Mouse (Mus musculus): ENCODE measurements around the gene Galc.
"Not testable (repeated sequence)": the region's sequence is repeated elsewhere in the genome, so short reads cannot be mapped to it uniquely, and the experiment has no call there.

Galc gene

GRCm38 (mm10) chr12:98255373-98255995, 3.8 kb downstream of the Galc start:
- DNase-seq (ENCODE audit: low spot score), result no peak

- DNase-seq (ENCODE audit: low spot score), result no peak
These were observed 6.8 kb downstream of the Galc start for GRCm38 (mm10) chr12:98252417-98252816.

GRCm38 (mm10) chr12:98250327-98250726, 8.9 kb downstream of the Galc start:
- no peak for DNase-seq (ENCODE audit: low spot score)

GRCm38 (mm10) chr12:98249671-98250070, 9.6 kb downstream of the Galc start:
- no peak for DNase-seq (ENCODE audit: low spot score)

- DNase-seq (ENCODE audit: low spot score), result no peak
These were observed 12.4 kb downstream of the Galc start for GRCm38 (mm10) chr12:98246835-98247234.

GRCm38 (mm10) chr12:98244865-98245264, 14.4 kb downstream of the Galc start:
- DNase-seq (ENCODE audit: low spot score), result no peak

GRCm38 (mm10) chr12:98244161-98244560, 15.1 kb downstream of the Galc start:
- no peak for DNase-seq (ENCODE audit: low spot score)

GRCm38 (mm10) chr12:98238478-98238877, 20.8 kb downstream of the Galc start:
- not testable (repeated sequence) for DNase-seq (ENCODE audit: low spot score)

- DNase-seq (ENCODE audit: low spot score), result no peak
These were observed 32.2 kb downstream of the Galc start for GRCm38 (mm10) chr12:98227037-98227436.

- DNase-seq (ENCODE audit: low spot score), result no peak
These were observed 36.0 kb downstream of the Galc start for GRCm38 (mm10) chr12:98223286-98223685.

GRCm38 (mm10) chr12:98216432-98216831, 42.8 kb downstream of the Galc start:
- DNase-seq (ENCODE audit: low spot score), result no peak

- no peak for DNase-seq (ENCODE audit: low spot score)
These were observed 43.7 kb downstream of the Galc start for GRCm38 (mm10) chr12:98215512-98215911.

GRCm38 (mm10) chr12:98214191-98214590, 45.1 kb downstream of the Galc start:
- DNase-seq (ENCODE audit: low spot score), result no peak

GRCm38 (mm10) chr12:98213791-98214190, 45.5 kb downstream of the Galc start:
- no peak for DNase-seq (ENCODE audit: low spot score)

- DNase-seq (ENCODE audit: low spot score), result no peak
These were observed 45.9 kb downstream of the Galc start for GRCm38 (mm10) chr12:98213332-98213731.

- DNase-seq (ENCODE audit: low spot score), result peak; percentile 16
These were observed 46.6 kb downstream of the Galc start for GRCm38 (mm10) chr12:98212457-98213175.

- no peak for DNase-seq (ENCODE audit: low spot score)
These were observed 48.8 kb downstream of the Galc start for GRCm38 (mm10) chr12:98210495-98210894.

GRCm38 (mm10) chr12:98208104-98208503, 51.2 kb downstream of the Galc start:
- DNase-seq (ENCODE audit: low spot score), result no peak

- no peak for DNase-seq (ENCODE audit: low spot score)
These were observed 53.7 kb downstream of the Galc start for GRCm38 (mm10) chr12:98205450-98206051.

GRCm38 (mm10) chr12:98197401-98197800, 61.9 kb downstream of the Galc start:
- no peak for DNase-seq (ENCODE audit: low spot score)

- no peak for DNase-seq (ENCODE audit: low spot score)
These were observed 69.1 kb downstream of the Galc start for GRCm38 (mm10) chr12:98190201-98190600.

GRCm38 (mm10) chr12:98189096-98189495, 70.2 kb downstream of the Galc start:
- DNase-seq (ENCODE audit: low spot score), result no peak

GRCm38 (mm10) chr12:98187186-98187899, 71.9 kb downstream of the Galc start:
- peak; percentile 53 for DNase-seq (ENCODE audit: low spot score)
